Mouse (Mus musculus) heart, adult 2 months (tissue): Measurements from ENCODE around the gene Car11. TPM values are rescaled to one million over a fixed set of nuclear protein-coding genes. Genes with fewer than 3 reads are reported as not detected.

Experiments used
- DNase-seq, 2 experiments: peaks; one replicate each; pipeline ENCODE4 v3.0.0; 2021
- H3K27ac ChIP-seq: fragments of 200-600 bp; 2 replicates; pipeline ENCODE4 v1.8.1; 2022
- H3K27me3 ChIP-seq: fragments of 200-500 bp; 2 replicates; pipeline ENCODE4 v1.6.1; 2012; ENCODE audit warnings: mild to moderate bottlenecking, low read length, inconsistent platforms, mixed read lengths; ENCODE audit not compliant: control insufficient read depth, insufficient read depth
- H3K36me3 ChIP-seq: fragments of 200-500 bp; 2 replicates; pipeline ENCODE4 v1.6.1; 2012; ENCODE audit warnings: low read length, inconsistent platforms; ENCODE audit not compliant: control insufficient read depth, insufficient read depth
- H3K4me1 ChIP-seq: fragments of 200-500 bp; 2 replicates; pipeline ENCODE4 v1.6.1; 2011; ENCODE audit warnings: low read length; ENCODE audit not compliant: control insufficient read depth, insufficient read depth
- H3K4me3 ChIP-seq: fragments of 200-600 bp; 2 replicates; pipeline ENCODE4 v1.8.1; 2022
- H3K79me2 ChIP-seq: fragments of 200-500 bp; replicated peaks from 2 replicates; pipeline ENCODE4 v1.6.1; 2012; ENCODE audit warnings: mild to moderate bottlenecking, inconsistent platforms, low read length, moderate library complexity, mixed read lengths; ENCODE audit not compliant: control insufficient read depth, insufficient read depth
- H3K9ac ChIP-seq: fragments of 200-500 bp; 2 replicates; pipeline ENCODE4 v1.6.1; 2012; ENCODE audit warnings: low read depth, mild to moderate bottlenecking, control low read depth, inconsistent platforms, low read length, mixed read lengths
- CTCF ChIP-seq: fragments of 200-600 bp; IDR thresholded peaks from 2 replicates; pipeline ENCODE4 v1.8.1; 2022; ENCODE audit warnings: antibody characterized with exemption, mild to moderate bottlenecking, moderate library complexity
- EP300 ChIP-seq: fragments of 200-500 bp; IDR thresholded peaks from 2 replicates; pipeline ENCODE4 v1.6.1; 2011; ENCODE audit warnings: low read depth, low read length, control low read depth; ENCODE audit not compliant: insufficient read depth
- POLR2A ChIP-seq: fragments of 200-500 bp; IDR thresholded peaks from 2 replicates; pipeline ENCODE4 v1.6.1; 2011; ENCODE audit warnings: mild to moderate bottlenecking, low read depth, low read length, control low read depth; ENCODE audit not compliant: insufficient read depth
- WGBS: fragments of 180-500 bp; shearing (Covaris S2); methylation state at CpG from one replicate; pipeline ENCODE4 v1.1.7; 2018; 5-methylcytosine and 5-hydroxymethylcytosine counted together
- intact Hi-C: fragments of 180-260 bp; cut with DNase I; formaldehyde crosslinking; loops from one replicate; pipeline ENCODE4 v1.15.1; 2025
- polyA plus RNA-seq: library from polyadenylated mRNA; depleted of rRNA; stranded (reverse); fragments of >200 nt; gene quantifications from 2 replicates; pipeline ENCODE4 v1.2.3, GENCODE M21; 2012
- total RNA-seq, 2 experiments: library from RNA; stranded (reverse); gene quantifications; 2 replicates each; pipeline ENCODE4 v1.2.3; 2021

Gene Car11
- total and polyA plus RNA-seq, 3 experiments = 5.2 to 10.6 (median 6.8) TPM

DNA sequence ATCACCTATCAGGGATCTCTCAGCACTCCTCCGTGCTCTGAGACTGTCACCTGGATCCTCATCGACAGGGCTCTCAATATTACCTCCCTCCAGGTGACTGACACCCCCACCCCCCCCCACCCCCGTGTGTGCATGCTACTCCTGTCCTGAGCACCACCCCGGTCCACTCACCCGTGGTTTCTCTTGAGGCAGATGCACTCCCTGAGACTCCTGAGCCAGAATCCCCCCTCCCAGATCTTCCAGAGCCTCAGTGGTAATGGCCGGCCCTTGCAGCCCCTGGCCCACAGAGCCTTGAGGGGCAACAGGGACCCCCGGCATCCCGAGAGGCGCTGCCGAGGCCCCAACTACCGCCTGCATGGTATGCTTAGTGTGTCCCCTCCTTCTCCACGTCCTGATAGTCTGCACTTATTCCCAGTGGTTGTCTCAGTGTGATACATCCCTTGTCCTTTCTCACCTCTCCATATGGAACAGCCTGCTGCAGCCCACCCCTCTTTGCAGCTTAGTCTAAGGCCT is 3.9 kb downstream of the Car11 start:
- TF ChIP-seq EP300 (no peak), POLR2A (no peak), CTCF (no peak)
- Histone ChIP-seq H3K79me2 (no peaks in the 10 kb centered on the region), H3K36me3 (peaks cover 7% of the 10 kb centered on the region), H3K4me3 (peak overlapping the region; percentile 51; the same call in 1 of the 2 replicates), H3K27ac (peak overlapping the region; percentile 91), H3K27me3 (0 out of 2 replicates have a peak, but pooled peaks cover 3% of the 10 kb centered on the region), H3K9ac (peak overlapping the region; percentile 82), H3K4me1 (peaks cover 15% of the 10 kb centered on the region)
- DNase-seq = peak in 1 of 2 experiments; percentile 36
- WGBS = 35% methylated on average over 12 of the region's 12 CpGs
- intact Hi-C loops = loop anchor here (5.0 kb wide), 3 partner anchors 176 to 1151 kb away; partner anchors contain the start of genes Nr1h2, Plekha4 and Ppp1r15a

DNA sequence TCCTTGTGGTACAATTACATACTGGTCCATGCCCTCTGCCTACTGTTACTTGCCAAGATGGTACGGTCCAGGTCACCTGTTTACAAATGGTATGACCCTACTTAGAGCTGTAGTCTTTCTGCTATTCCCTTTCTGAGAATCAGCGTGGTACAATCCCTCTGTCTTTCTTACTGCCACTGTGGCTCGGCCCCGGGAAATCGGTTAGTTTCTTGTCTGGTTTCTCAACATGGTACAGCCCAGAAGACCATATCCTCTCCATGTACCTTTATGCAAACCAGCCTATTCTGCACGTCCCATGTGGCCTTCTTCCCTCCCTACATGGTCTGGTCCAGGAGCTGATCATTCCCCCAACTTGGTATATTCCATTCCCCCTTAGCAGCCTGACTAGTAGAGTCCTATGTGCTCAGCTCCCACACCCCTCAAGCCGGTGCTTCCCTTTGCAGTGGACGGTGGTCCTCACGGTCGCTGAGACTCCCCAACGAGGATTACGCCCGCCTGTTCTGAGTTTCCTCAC is 4.5 kb downstream of the Car11 start:
- Histone ChIP-seq H3K27me3 (0 out of 2 replicates have a peak, but pooled peaks cover 3% of the 10 kb centered on the region), H3K27ac (peak overlapping the region; percentile 91), H3K4me1 (peaks cover 18% of the 10 kb centered on the region), H3K4me3 (peak overlapping the region; percentile 51), H3K9ac (peak overlapping the region; percentile 82), H3K36me3 (peaks cover 13% of the 10 kb centered on the region), H3K79me2 (no peaks in the 10 kb centered on the region)
- DNase-seq = peak in 1 of 2 experiments; percentile 68
- TF ChIP-seq EP300 (peak; percentile 87), POLR2A (peak; percentile 99), CTCF (no peak)
- intact Hi-C loops = loop anchor here (5.0 kb wide), 3 partner anchors 177 to 1152 kb away; partner anchors contain the start of genes Nr1h2, Plekha4 and Ppp1r15a
- WGBS = under 1% methylated on average over 13 of the region's 13 CpGs

DNA sequence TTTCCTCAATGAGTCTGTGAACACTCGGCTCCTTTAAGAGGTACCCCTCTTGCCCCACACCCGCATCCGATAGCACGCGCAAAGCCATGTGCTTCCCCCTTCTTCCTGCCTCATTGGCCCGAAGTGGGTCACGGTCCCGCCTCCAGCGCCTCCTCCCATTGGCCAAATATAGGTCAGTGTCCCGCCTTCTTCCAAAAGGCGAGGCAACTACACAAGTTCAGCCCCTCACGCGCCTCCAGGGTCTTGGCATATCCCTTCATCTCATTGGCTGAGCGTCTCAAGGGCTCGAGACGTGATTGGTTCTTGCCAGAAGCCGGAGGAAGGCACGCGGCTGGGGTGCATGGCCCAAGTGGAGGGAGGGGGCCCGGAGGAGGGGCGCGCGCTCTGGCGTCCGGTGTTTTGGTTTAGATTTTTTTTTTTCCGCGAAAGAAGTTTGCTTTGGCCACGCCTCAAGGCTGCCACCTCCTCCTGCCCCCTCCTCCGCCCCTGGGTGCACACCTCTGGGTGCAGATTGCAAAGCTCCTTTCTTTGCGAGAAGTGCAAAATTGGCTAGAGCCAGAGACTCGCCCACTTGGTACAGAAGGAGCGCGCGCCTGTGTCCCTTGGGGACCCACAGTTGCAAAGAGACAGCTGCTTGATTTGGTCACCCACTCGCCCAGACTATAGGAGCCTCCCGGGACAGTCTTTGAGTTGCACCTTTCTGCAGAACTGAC is 5.2 kb downstream of the Car11 start, which contains the start of gene Dbp:
Gene Dbp, plus strand, starts transcription at position 359 of the 713 bp plus-strand sequence.
- TF ChIP-seq EP300 (peak; percentile 91), POLR2A (peak; percentile 97), CTCF (no peak)
- Histone ChIP-seq H3K27ac (peak within 1 kb of the TSS; percentile 99), H3K79me2 (no peaks in the 10 kb centered on the region), H3K27me3 (0 out of 2 replicates have a peak, but pooled peaks cover 2% of the 10 kb centered on the region), H3K36me3 (peaks cover 20% of the 10 kb centered on the region), H3K9ac (peak within 1 kb of the TSS; percentile 97), H3K4me3 (peak within 1 kb of the TSS; percentile 91), H3K4me1 (peaks cover 20% of the 10 kb centered on the region)
- peak; percentile 97 to 100 for DNase-seq
- intact Hi-C loops = loop anchor here (5.0 kb wide), 3 partner anchors 178 to 1153 kb away; partner anchors contain the start of genes Nr1h2, Plekha4 and Ppp1r15a
- WGBS = under 1% methylated on average over 36 of the region's 36 CpGs

DNA sequence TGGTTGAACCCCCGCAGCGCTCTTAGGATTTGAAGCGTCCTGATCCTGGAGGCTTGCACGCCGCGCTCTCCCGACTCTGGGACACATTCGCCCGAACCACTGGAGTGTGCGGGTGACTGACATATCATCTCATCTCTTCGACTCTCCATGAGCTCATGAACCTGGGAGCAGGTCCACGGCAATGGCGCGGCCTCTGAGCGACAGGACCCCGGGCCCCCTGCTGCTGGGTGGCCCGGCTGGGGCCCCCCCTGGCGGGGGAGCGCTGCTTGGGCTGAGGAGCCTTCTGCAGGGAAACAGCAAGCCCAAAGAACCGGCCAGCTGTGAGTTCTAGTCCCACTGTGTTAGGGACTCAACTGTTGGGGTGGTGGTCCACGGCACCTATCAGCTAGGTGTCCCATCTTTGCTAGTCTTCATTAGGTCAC is 5.8 kb downstream of the Car11 start:
- Histone ChIP-seq H3K27ac (peak overlapping the region; percentile 99), H3K4me1 (peaks cover 20% of the 10 kb centered on the region), H3K27me3 (no peaks in the 10 kb centered on the region), H3K79me2 (no peaks in the 10 kb centered on the region), H3K36me3 (peaks cover 23% of the 10 kb centered on the region), H3K4me3 (peak overlapping the region; percentile 91), H3K9ac (peak overlapping the region; percentile 97)
- intact Hi-C loops = no loop called here
- TF ChIP-seq CTCF (peak; percentile 16; the same call in 1 of the 2 replicates), EP300 (no peak), POLR2A (no peak)
- whole genome bisulfite sequencing = 1% methylated on average over 21 of the region's 21 CpGs
- no peak for DNase-seq

DNA sequence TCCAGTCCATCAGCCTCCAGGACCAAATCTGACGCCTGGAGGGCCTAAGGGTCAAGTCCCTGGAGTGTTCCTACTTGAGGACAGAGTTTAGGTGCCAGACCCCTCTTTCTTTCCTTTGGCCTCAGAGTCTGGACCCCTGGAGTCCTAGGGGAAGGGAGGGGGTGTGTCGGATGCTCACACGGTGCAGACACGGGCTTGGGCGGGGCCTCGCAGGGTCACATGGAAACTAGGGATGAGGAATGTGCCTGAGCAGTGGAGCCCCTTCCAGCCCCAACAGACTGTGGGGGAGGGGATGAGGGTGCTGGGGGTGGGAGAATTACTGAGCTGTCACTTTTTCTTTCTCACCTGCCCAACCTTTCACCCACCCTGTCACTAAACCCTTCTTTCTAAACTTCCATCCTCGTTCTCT is 6.2 kb downstream of the Car11 start:
- H3K79me2 ChIP-seq = no peaks in the 10 kb centered on the region
- peaks cover 18% of the 10 kb centered on the region for H3K4me1 ChIP-seq
- peak; percentile 87 for DNase-seq
- intact Hi-C loops = no loop called here
- peak overlapping the region; percentile 99 for H3K27ac ChIP-seq
- peak; percentile 98 for TF ChIP-seq EP300
- no peak for TF ChIP-seq CTCF
- peak; percentile 90 for TF ChIP-seq POLR2A
- H3K4me3 ChIP-seq = peak overlapping the region; percentile 91
- 0% methylated on average over 7 of the region's 7 CpGs for WGBS
- peak overlapping the region; percentile 97 for H3K9ac ChIP-seq
- peaks cover 23% of the 10 kb centered on the region for H3K36me3 ChIP-seq
- H3K27me3 ChIP-seq = no peaks in the 10 kb centered on the region
